Mouse (Mus musculus): Measurements from ENCODE around the gene Krt31. TPM values are rescaled to one million over a fixed set of nuclear protein-coding genes. Genes with fewer than 3 reads are reported as not detected.

The Krt31 gene
- total RNA-seq (2023), result not detected

GRCm38 (mm10) chr11:100050451-100050850 is at the start of gene Krt31:
Gene Krt31 (minus strand): TSS chr11:100050551.

DNA sequence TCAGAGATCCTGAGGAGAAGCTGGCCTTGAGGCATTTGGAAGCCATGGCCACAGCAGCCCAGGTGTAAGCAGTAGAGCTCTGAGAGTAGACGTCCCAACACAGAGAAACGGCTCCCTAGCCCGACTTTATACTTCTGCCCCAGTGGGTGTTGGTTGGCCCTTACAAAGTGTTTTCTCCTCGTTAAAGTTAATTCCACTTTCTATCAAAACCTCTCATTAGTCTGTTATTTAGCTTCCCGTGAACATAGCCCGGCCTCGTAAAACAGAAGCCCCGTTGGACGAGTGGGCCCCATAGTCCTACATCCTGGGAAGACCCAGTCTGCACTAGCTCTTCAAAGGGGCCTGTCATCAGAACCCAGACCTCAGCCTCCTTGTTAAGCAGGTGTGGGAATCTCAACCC is 45.8 kb upstream of the Krt31 start, which contains the start of gene Krt35:
Gene Krt35 (minus strand): TSS at position 101 of the 400 bp plus-strand sequence.

GRCm38 (mm10) chr11:100087861-100088260 is 37.5 kb upstream of the Krt31 start, which contains the start of gene Krt32:
Gene Krt32 (minus strand): TSS chr11:100088226.

GRCm38 (mm10) chr11:100041454-100041853 is 8.9 kb downstream of the Krt31 start, which contains the start of gene Krt34:
Gene Krt34 (minus strand): TSS chr11:100041554.

DNA sequence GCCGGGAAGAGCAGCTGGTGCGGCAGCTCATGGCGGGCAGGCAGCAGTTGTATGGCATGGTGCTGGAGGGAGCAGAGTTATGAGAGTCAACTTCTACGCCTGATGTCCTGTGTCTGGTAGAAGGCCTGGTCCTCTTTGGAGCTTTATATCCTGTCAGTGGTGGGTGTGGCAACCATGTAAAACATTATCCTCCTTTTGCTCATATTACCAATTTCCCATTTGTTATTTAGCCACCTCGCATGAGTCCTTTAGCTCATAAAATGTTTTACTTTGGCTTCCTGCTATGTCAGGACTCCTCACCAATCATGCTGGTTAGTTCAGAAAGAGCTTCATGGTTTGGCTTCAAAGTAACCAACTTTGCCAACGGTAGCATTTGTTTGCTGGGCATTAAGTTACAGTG is 20.6 kb downstream of the Krt31 start, which contains the start of gene Krt33b:
Gene Krt33b (minus strand): TSS at position 101 of the 400 bp plus-strand sequence.

DNA sequence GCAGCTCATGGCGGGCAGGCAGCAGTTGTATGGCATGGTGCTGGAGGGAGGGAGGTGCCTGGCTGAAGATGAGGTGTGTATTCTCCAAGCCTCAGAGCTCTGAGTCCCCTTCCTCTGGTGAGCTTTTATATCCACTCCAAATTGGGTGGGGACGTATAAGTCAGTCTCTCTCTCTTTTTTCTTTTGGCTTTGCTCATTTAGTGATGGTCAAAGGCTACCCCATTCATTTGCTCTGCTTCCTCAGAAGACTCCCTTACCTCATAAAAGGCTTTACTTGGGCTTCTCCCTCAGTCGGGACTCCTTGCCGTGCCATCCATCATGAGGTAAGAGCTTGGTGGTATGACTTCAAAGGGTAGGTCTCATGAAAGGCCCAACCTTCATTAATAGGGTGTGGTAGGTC is 34.2 kb downstream of the Krt31 start, which contains the start of gene Krt33a:
Gene Krt33a (minus strand): TSS at position 101 of the 400 bp plus-strand sequence.

Other genes with a start within 250 kb of the Krt31 start
- not detected for gene Gm11554, start 246.1 kb downstream of the Krt31 start, total RNA-seq (2023)
- not detected for gene Krtap4-13, start 240.7 kb downstream of the Krt31 start, total RNA-seq (2023)
- gene Gm11564, start 234.9 kb downstream of the Krt31 start, total RNA-seq (2023), result not detected
- gene 2300003K06Rik, start 212.5 kb downstream of the Krt31 start, total RNA-seq (2023), result not detected
- not detected for gene Krtap4-16, start 198.9 kb downstream of the Krt31 start, total RNA-seq (2023)
- not detected for gene Gm11568, start 192.6 kb downstream of the Krt31 start, total RNA-seq (2023)
- gene Gm11559, start 186.1 kb downstream of the Krt31 start, total RNA-seq (2023), result not detected
- gene Krtap9-1, start 177.2 kb downstream of the Krt31 start, total RNA-seq (2023), result not detected
- gene Gm11567, start 171.4 kb downstream of the Krt31 start, total RNA-seq (2023), result not detected
- not detected for gene Krtap31-1, start 142.6 kb downstream of the Krt31 start, total RNA-seq (2023)
- gene Gm11565, start 135.8 kb downstream of the Krt31 start, total RNA-seq (2023), result not detected
- gene Krtap31-2, start 114.3 kb downstream of the Krt31 start, total RNA-seq (2023), result not detected
- gene Krtap9-5, start 102.1 kb downstream of the Krt31 start, total RNA-seq (2023), result not detected
- gene Krtap29-1, start 71.5 kb downstream of the Krt31 start, total RNA-seq (2023), result not detected
- not detected for gene Krtap16-1, start 64.0 kb downstream of the Krt31 start, total RNA-seq (2023)
- not detected for gene Krtap17-1, start 56.6 kb downstream of the Krt31 start, total RNA-seq (2023)
- gene Krt33a, start 34.3 kb downstream of the Krt31 start, total RNA-seq (2023), result not detected
- gene Krt33b, start 20.7 kb downstream of the Krt31 start, total RNA-seq (2023), result not detected
- not detected for gene Krt34, start 9.0 kb downstream of the Krt31 start, total RNA-seq (2023)
- not detected for gene Krt32, start 37.7 kb upstream of the Krt31 start, total RNA-seq (2023)
- not detected for gene Krt35, start 45.7 kb upstream of the Krt31 start, total RNA-seq (2023)
- gene Krt36, start 55.1 kb upstream of the Krt31 start, total RNA-seq (2023), result not detected
- not detected for gene Krt13, start 71.0 kb upstream of the Krt31 start, total RNA-seq (2023)
- not detected for gene Krt15, start 85.4 kb upstream of the Krt31 start, total RNA-seq (2023)
- gene Krt19, start 98.1 kb upstream of the Krt31 start, total RNA-seq (2023), result not detected
- gene Krt9, start 142.7 kb upstream of the Krt31 start, total RNA-seq (2023), result not detected
- not detected for gene Krt14, start 157.0 kb upstream of the Krt31 start, total RNA-seq (2023)
- gene Krt16, start 198.4 kb upstream of the Krt31 start, total RNA-seq (2023), result not detected
- gene Krt17, start 210.5 kb upstream of the Krt31 start, total RNA-seq (2023), result not detected
- not detected for gene Krt42, start 219.3 kb upstream of the Krt31 start, total RNA-seq (2023)